In the genomic region with DNA sequence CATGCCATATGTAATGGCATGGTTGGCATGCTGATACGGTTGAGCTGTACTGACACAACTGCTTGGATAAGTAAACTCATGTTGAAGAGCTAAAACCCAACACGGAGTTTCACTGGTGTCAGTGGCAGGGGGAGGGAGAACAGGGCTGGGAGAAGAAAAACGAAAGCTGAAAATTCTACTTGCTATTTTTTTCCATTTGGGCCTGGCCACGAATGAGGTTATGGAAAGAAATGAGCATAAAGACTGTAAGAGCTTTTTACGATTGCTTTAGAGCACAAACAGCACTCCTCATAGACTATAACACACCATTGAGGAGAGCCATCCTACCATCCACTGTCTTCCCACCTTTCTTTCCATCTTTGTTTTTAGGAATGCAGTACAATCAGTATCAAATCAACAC, we compare ENCODE assay signal across 14 mouse cellular contexts.
"Had no signal": no experiment of that assay in that cellular context is flagged by ENCODE, and none has a peak within 500 bp of the region (broad histone marks: within the 10 kb centered on the region; RNA-seq: fewer than 3 reads in every experiment).

No protein-coding gene starts in this region.

- H3K4me3 ChIP-seq: neural tube, embryonic 13.5 days; neural tube, embryonic 15.5 days; stomach, embryonic 15.5 days had no signal

- H3K27me3 ChIP-seq: neural tube, embryonic 13.5 days; neural tube, embryonic 15.5 days; stomach, embryonic 15.5 days had no signal

- H3K36me3 ChIP-seq: neural tube, embryonic 15.5 days; stomach, embryonic 15.5 days had no signal

- H3K9ac ChIP-seq: neural tube, embryonic 13.5 days; neural tube, embryonic 15.5 days; stomach, embryonic 15.5 days had no signal

- H3K4me2 ChIP-seq: neural tube, embryonic 13.5 days; neural tube, embryonic 15.5 days; stomach, embryonic 15.5 days had no signal

- H3K4me1 ChIP-seq: neural tube, embryonic 15.5 days; stomach, embryonic 15.5 days had no signal

- DNase-seq: retina, postnatal 1 day; right cerebral cortex, adult 18-20 months; right cerebral cortex, postnatal 14 days; right cerebral cortex, postnatal 25 days; right cerebral cortex, postnatal 4 days; spleen, adult 18-20 months; thymus, adult 18-20 months; thymus, adult 2 months; thymus, postnatal 36 days; thymus, postnatal 4 days had no signal

- H3K9me3 ChIP-seq: neural tube, embryonic 13.5 days; neural tube, embryonic 15.5 days; stomach, embryonic 15.5 days had no signal

- H3K27ac ChIP-seq: neural tube, embryonic 13.5 days; neural tube, embryonic 15.5 days; stomach, embryonic 15.5 days; stomach, postnatal 0 days had no signal
